Mouse (Mus musculus) limb, embryonic 11.5 days (tissue): Measurements from ENCODE around the gene Gpn2. TPM values are rescaled to one million over a fixed set of nuclear protein-coding genes. Genes with fewer than 3 reads are reported as not detected.

ENCODE experiments used
- ATAC-seq: fragments of 200-750 bp; cut with Nextera tagmentation; 2 replicates; pipeline ENCODE4 v1.8.0; 2017; ENCODE audit warnings: low read depth; ENCODE audit not compliant: insufficient number of reproducible peaks, low FRiP score, low TSS enrichment
- DNase-seq: peaks from one replicate; pipeline ENCODE4 v3.0.0-alpha.2; 2015; ENCODE audit warnings: low spot score
- H3K27ac ChIP-seq: fragments of 300-500 bp; sonication (generic); replicated peaks from 2 replicates; pipeline ENCODE4 v1.5.1; 2014; ENCODE audit warnings: low read depth, mild to moderate bottlenecking, low read length
- H3K27me3 ChIP-seq: fragments of 300-500 bp; sonication (generic); 2 replicates; pipeline ENCODE4 v1.6.1; 2014; ENCODE audit warnings: mild to moderate bottlenecking, low read length, mixed read lengths; ENCODE audit not compliant: control insufficient read depth, insufficient read depth
- H3K36me3 ChIP-seq: fragments of 300-500 bp; sonication (generic); 2 replicates; pipeline ENCODE4 v1.6.1; 2014; ENCODE audit warnings: mild to moderate bottlenecking, low read length, moderate library complexity, mixed read lengths; ENCODE audit not compliant: control insufficient read depth, insufficient read depth
- H3K4me1 ChIP-seq: fragments of 300-500 bp; sonication (generic); 2 replicates; pipeline ENCODE4 v1.6.1; 2014; ENCODE audit warnings: low read length, mixed read lengths; ENCODE audit not compliant: control insufficient read depth, insufficient read depth
- H3K4me2 ChIP-seq: fragments of 300-500 bp; sonication (generic); 2 replicates; pipeline ENCODE4 v1.6.1; 2014; ENCODE audit warnings: low read depth, mild to moderate bottlenecking, moderate library complexity; ENCODE audit not compliant: severe bottlenecking
- H3K4me3 ChIP-seq: fragments of 300-500 bp; sonication (generic); 2 replicates; pipeline ENCODE4 v1.5.1; 2014; ENCODE audit warnings: low read depth, low read length
- H3K9ac ChIP-seq: fragments of 300-500 bp; sonication (generic); 2 replicates; pipeline ENCODE4 v1.6.1; 2014; ENCODE audit warnings: mild to moderate bottlenecking, low read length
- H3K9me3 ChIP-seq: fragments of 300-500 bp; sonication (generic); 2 replicates; pipeline ENCODE4 v1.6.1; 2016; ENCODE audit warnings: low read length; ENCODE audit not compliant: control insufficient read depth
- WGBS: fragments of 180-500 bp; shearing (Covaris S2); extraction: QIAGEN DNeasy Blood & Tissue Kit; methylation state at CpG from one replicate; pipeline ENCODE4 v1.1.7; 2014; 5-methylcytosine and 5-hydroxymethylcytosine counted together
- polyA plus RNA-seq: library from polyadenylated mRNA; unstranded; fragments of >200 nt; fragmentation: Nextera tagmentation; extraction: Ambion mirVana; gene quantifications from 2 replicates; pipeline ENCODE4 v1.2.1, GENCODE M21; 2014

Gpn2 gene
- polyA plus RNA-seq: 26.6 and 27.2 TPM in 2 replicates

GRCm38 (mm10) chr4:133584059-133584951, at the start of gene Gpn2:
TSS of gene Gpn2 (plus strand) at chr4:133584362.
- peaks cover 10% of the 10 kb centered on the region; the same call in 1 of the 2 replicates for H3K4me1 ChIP-seq
- peak within 1 kb of the TSS; percentile 62; the same call in 1 of the 2 replicates for H3K27ac ChIP-seq
- H3K4me2 ChIP-seq: peak within 1 kb of the TSS; percentile 100
- no peaks in the 10 kb centered on the region for H3K27me3 ChIP-seq
- H3K4me3 ChIP-seq: peak within 1 kb of the TSS; percentile 96
- ATAC-seq (peak; percentile 72; the same call in 1 of the 2 replicates), DNase-seq (peak; percentile 86)
- 3% methylated on average over 65 of the region's 65 CpGs for WGBS
- H3K9me3 ChIP-seq: no peaks in the 10 kb centered on the region
- peaks cover 17% of the 10 kb centered on the region; the same call in 1 of the 2 replicates for H3K36me3 ChIP-seq
- peak within 1 kb of the TSS; percentile 72 for H3K9ac ChIP-seq

GRCm38 (mm10) chr4:133536081-133536480, 48.1 kb upstream of the Gpn2 start:
- Histone ChIP-seq H3K4me3 (no peak overlapping the region), H3K4me2 (no peak overlapping the region), H3K27me3 (no peaks in the 10 kb centered on the region), H3K27ac (no peak overlapping the region), H3K4me1 (no peaks in the 10 kb centered on the region), H3K9ac (no peak overlapping the region), H3K9me3 (no peaks in the 10 kb centered on the region), H3K36me3 (peaks cover 49% of the 10 kb centered on the region)
- 86% methylated on average over 3 of the region's 3 CpGs for WGBS
- ATAC-seq (no peak), DNase-seq (no peak)

- 87% methylated on average over 5 of the region's 5 CpGs for WGBS
- ATAC-seq: no peak
- H3K9me3 ChIP-seq: no peaks in the 10 kb centered on the region
These were observed 47.5 kb upstream of the Gpn2 start for GRCm38 (mm10) chr4:133536652-133537051.

GRCm38 (mm10) chr4:133545272-133546231, 38.6 kb upstream of the Gpn2 start, which contains the start of gene Nudc:
TSS of gene Nudc (minus strand) at chr4:133545996.
- Histone ChIP-seq H3K4me3 (peak within 1 kb of the TSS; percentile 78), H3K4me2 (peak within 1 kb of the TSS; percentile 71), H3K9ac (peak within 1 kb of the TSS; percentile 91), H3K36me3 (peaks cover 6% of the 10 kb centered on the region; the same call in 1 of the 2 replicates), H3K9me3 (no peaks in the 10 kb centered on the region), H3K27ac (peak within 1 kb of the TSS; percentile 50; the same call in 1 of the 2 replicates), H3K27me3 (no peaks in the 10 kb centered on the region), H3K4me1 (peaks cover 5% of the 10 kb centered on the region; the same call in 1 of the 2 replicates)
- WGBS: under 1% methylated on average over 67 of the region's 77 CpGs
- peak; percentile 94 for ATAC-seq
- DNase-seq: peak; percentile 97

More at GRCm38 (mm10) chr4:133536652-133537051, 47.5 kb upstream of the Gpn2 start:
- no peak for DNase-seq
- Histone ChIP-seq H3K4me1 (no peaks in the 10 kb centered on the region), H3K27ac (no peak overlapping the region), H3K4me2 (no peak overlapping the region), H3K27me3 (no peaks in the 10 kb centered on the region), H3K9ac (no peak overlapping the region), H3K4me3 (no peak overlapping the region), H3K36me3 (peaks cover 49% of the 10 kb centered on the region)

- Histone ChIP-seq H3K27me3 (no peaks in the 10 kb centered on the region), H3K4me3 (no peak overlapping the region), H3K4me2 (no peak overlapping the region), H3K27ac (no peak overlapping the region), H3K4me1 (no peaks in the 10 kb centered on the region), H3K9me3 (no peaks in the 10 kb centered on the region), H3K36me3 (no peaks in the 10 kb centered on the region), H3K9ac (no peak overlapping the region)
- WGBS: 82% methylated on average over 1 of the region's 1 CpGs
- ATAC-seq: no peak
- DNase-seq: no peak
These were observed 32.1 kb upstream of the Gpn2 start for GRCm38 (mm10) chr4:133552029-133552428.

GRCm38 (mm10) chr4:133552768-133553447, 31.3 kb upstream of the Gpn2 start, which contains the start of gene Nr0b2:
TSS of gene Nr0b2 (plus strand) at chr4:133553376.
- H3K4me3 ChIP-seq: no peak within 1 kb of the TSS
- 75% methylated on average over 10 of the region's 10 CpGs for WGBS

GRCm38 (mm10) chr4:133553448-133554330, 30.5 kb upstream of the Gpn2 start:
- no peak overlapping the region for H3K4me2 ChIP-seq
- WGBS: 72% methylated on average over 19 of the region's 19 CpGs
- no peaks in the 10 kb centered on the region for H3K36me3 ChIP-seq
- no peaks in the 10 kb centered on the region for H3K9me3 ChIP-seq
- no peak overlapping the region for H3K27ac ChIP-seq
- ATAC-seq (no peak), DNase-seq (no peak)
- no peaks in the 10 kb centered on the region for H3K4me1 ChIP-seq
- H3K27me3 ChIP-seq: no peaks in the 10 kb centered on the region
- H3K4me3 ChIP-seq: no peak overlapping the region
- H3K9ac ChIP-seq: no peak overlapping the region

More at GRCm38 (mm10) chr4:133552768-133553447, 31.3 kb upstream of the Gpn2 start, which contains the start of gene Nr0b2:
- Histone ChIP-seq H3K4me1 (no peaks in the 10 kb centered on the region), H3K36me3 (no peaks in the 10 kb centered on the region), H3K27me3 (no peaks in the 10 kb centered on the region), H3K9ac (no peak within 1 kb of the TSS), H3K4me2 (no peak within 1 kb of the TSS), H3K9me3 (no peaks in the 10 kb centered on the region), H3K27ac (no peak within 1 kb of the TSS)
- no peak for ATAC-seq
- DNase-seq: no peak
